Mouse (Mus musculus): ENCODE data around the gene Stat4. TPM values are rescaled to one million over a fixed set of nuclear protein-coding genes. Genes with fewer than 3 reads are reported as not detected.

The Stat4 gene
- polyA plus RNA-seq, 1 experiment, result not detected

DNA sequence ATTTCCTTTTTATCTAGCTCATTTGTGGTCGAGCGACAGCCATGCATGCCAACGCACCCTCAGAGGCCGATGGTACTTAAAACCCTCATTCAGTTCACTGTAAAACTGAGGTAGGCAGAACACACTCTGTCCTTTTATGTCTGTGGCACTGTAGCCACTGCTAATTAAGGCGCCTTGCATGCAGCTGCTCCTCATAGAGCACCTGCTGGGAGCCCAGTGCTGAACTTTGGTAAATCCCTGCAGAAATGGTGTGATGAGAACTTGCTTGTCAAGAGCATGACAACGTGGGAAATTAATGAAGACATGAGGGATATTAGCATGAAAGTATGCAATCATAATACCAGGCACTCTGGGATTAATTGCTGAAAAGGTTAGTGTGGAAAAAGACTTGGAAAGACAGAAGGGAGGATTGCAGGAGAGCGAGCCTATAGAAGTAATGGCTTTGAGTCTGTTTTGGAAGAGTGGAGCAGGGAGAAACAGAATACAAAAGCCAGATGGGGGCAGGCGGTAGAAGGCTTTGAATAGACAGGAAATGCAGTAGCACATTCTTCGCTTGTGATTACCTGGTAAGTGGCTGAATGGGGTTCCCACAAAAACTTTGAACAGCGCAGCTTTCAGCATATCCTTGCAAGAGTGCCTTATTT lies 92.9 kb downstream of the Stat4 start:
- no peaks in the 10 kb centered on the region for H3K9me3 ChIP-seq (ENCODE audit: control insufficient read depth, low read length)

DNA sequence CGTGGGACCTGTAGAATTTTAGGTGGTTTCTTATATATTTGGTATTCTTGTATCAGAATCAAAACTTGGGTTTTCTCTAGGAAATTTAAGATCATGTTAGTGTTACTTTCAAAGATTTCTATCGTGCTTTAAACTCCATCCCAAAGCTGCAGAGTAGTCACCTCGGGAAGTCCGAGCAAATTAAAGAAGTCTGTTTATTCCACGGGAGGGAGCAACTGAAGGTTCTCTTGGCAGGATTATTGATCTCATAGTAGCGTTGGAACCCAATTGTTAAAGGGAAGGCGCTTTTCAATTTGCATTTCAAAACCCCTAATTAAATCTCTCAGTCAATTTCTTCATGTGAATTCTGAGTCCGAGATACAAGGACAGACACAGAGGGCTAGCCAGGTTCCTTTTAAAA lies 93.4 kb downstream of the Stat4 start:
- TF ChIP-seq GATA1 (IDR thresholded peaks at IDR 0.05; ENCODE audit: low read length), result no peak
- TF ChIP-seq TAL1 (IDR thresholded peaks at IDR 0.05; ENCODE audit: low read length), result no peak
- H3K27me3 ChIP-seq (ENCODE audit: control insufficient read depth), result no peaks in the 10 kb centered on the region
- H3K4me3 ChIP-seq (replicated peaks), result no peak overlapping the region
- H3K4me1 ChIP-seq (ENCODE audit: control insufficient read depth), result no peaks in the 10 kb centered on the region
- no peaks in the 10 kb centered on the region for H3K36me3 ChIP-seq (ENCODE audit: control insufficient read depth)
- H3K9me3 ChIP-seq (ENCODE audit: control insufficient read depth, low read length), result no peaks in the 10 kb centered on the region

More for the DNA sequence above, 92.9 kb downstream of the Stat4 start:
- TF ChIP-seq GATA1 (IDR thresholded peaks at IDR 0.05; ENCODE audit: low read length) (no peak), TAL1 (IDR thresholded peaks at IDR 0.05; ENCODE audit: low read length) (no peak)
- Histone ChIP-seq H3K4me3 (replicated peaks) (no peak overlapping the region), H3K27me3 (ENCODE audit: control insufficient read depth) (no peaks in the 10 kb centered on the region), H3K36me3 (ENCODE audit: control insufficient read depth) (no peaks in the 10 kb centered on the region), H3K4me1 (ENCODE audit: control insufficient read depth) (no peaks in the 10 kb centered on the region)

DNA sequence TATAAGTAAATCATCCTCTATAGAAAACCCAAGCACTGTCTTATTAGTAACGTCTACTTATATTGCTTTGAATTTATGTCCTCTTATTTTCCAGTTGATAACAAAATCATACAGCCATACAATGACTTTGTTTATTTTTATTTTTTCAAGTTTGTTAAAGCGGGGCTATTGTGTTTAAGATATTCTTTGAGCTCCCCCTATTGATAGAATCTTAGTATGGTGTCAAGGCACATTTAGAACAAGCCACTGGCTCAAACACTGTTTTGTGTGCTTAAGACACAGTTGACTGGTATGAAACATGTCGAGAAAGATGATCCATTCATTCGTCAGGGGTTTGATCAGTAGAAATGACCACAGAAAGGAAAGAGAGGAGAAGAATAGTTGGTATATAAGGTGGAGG lies 99.3 kb downstream of the Stat4 start:
- Histone ChIP-seq H3K9me3 (ENCODE audit: control insufficient read depth, low read length) (no peaks in the 10 kb centered on the region), H3K4me1 (ENCODE audit: control insufficient read depth) (no peaks in the 10 kb centered on the region), H3K36me3 (ENCODE audit: control insufficient read depth) (no peaks in the 10 kb centered on the region), H3K4me3 (replicated peaks) (no peak overlapping the region), H3K27me3 (ENCODE audit: control insufficient read depth) (no peaks in the 10 kb centered on the region)
- TF ChIP-seq GATA1 (IDR thresholded peaks at IDR 0.05; ENCODE audit: low read length) (no peak), TAL1 (IDR thresholded peaks at IDR 0.05; ENCODE audit: low read length) (no peak)

DNA sequence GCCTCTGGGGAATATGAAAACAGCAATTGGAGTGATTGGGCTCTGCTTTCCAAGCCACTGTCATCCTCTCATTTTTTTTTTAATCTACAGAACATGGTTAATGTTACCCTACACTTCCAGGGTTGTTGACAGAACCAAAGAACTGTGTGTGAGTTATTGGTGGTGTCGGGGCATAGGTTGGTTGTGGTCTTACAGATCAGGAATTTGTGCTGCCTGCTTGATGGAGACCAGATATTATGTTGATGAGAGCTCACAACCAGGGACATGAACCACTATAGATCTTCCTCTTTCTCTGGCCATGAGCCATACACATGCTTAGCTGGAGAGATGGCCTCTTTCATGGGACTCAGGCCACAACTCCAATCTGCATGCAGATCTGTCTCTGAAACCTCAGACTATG lies 100.2 kb downstream of the Stat4 start:
- H3K4me3 ChIP-seq (replicated peaks), result no peak overlapping the region
- H3K27me3 ChIP-seq (ENCODE audit: control insufficient read depth), result no peaks in the 10 kb centered on the region
- no peaks in the 10 kb centered on the region for H3K9me3 ChIP-seq (ENCODE audit: control insufficient read depth, low read length)
- no peaks in the 10 kb centered on the region for H3K36me3 ChIP-seq (ENCODE audit: control insufficient read depth)
- H3K4me1 ChIP-seq (ENCODE audit: control insufficient read depth), result no peaks in the 10 kb centered on the region
- TF ChIP-seq TAL1 (IDR thresholded peaks at IDR 0.05; ENCODE audit: low read length) (no peak), GATA1 (IDR thresholded peaks at IDR 0.05; ENCODE audit: low read length) (no peak)

DNA sequence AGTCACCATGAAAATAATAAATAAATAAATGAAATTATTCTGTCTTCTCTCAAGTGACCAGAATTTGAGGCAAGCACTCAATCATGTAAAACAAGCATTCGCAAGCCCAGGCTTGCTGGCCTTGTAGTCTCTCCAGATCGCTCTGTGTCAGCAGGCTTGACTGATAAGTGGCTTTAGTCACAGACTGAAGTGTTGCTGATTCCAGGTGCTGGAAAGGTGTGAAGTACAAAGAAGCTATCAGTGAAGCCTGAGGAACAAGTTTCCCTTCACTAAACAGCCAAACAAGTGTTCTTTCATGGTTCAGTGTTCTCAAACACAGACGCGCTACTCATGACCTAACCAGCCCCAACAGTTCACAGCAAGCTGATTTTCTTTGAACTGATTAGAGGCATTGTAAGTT lies 101.7 kb downstream of the Stat4 start:
- TF ChIP-seq GATA1 (IDR thresholded peaks at IDR 0.05; ENCODE audit: low read length) (no peak), TAL1 (IDR thresholded peaks at IDR 0.05; ENCODE audit: low read length) (no peak)
- Histone ChIP-seq H3K4me3 (replicated peaks) (no peak overlapping the region), H3K9me3 (ENCODE audit: control insufficient read depth, low read length) (no peaks in the 10 kb centered on the region), H3K36me3 (ENCODE audit: control insufficient read depth) (no peaks in the 10 kb centered on the region), H3K27me3 (ENCODE audit: control insufficient read depth) (no peaks in the 10 kb centered on the region), H3K4me1 (ENCODE audit: control insufficient read depth) (no peaks in the 10 kb centered on the region)

DNA sequence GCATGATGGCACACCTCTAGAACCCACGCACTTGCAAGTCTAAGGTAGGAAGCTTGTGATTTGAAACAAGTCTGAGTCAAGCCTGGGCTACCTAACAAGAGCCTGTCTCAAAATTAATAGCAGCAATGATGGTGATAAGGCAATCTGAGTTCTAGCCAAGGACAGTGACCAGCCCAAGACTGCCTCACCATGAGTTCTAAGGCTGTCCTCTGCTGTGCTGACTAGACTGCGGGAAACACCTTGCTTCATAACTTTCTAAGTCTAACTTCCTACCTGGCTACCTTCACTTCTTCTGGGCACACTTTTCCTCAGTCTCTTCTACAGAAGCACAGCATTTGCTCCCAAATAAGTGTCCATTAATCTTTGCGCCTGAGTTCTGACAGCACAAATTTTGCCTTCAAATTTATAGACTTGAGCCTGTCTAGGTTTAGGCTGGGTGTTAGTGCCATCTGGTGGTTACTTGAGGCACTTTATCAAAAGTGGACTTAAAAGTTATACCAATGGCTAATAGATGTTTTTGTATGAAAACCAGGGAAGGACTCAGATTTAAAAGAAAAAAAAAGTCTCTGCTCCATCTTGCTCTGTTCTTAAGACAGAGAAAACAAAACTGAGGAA lies 111.8 kb downstream of the Stat4 start:
- H3K27me3 ChIP-seq (ENCODE audit: control insufficient read depth), result no peaks in the 10 kb centered on the region
- H3K4me3 ChIP-seq (replicated peaks), result no peak overlapping the region
- H3K9me3 ChIP-seq (ENCODE audit: control insufficient read depth, low read length), result no peaks in the 10 kb centered on the region
- TF ChIP-seq GATA1 (IDR thresholded peaks at IDR 0.05; ENCODE audit: low read length), result no peak
- H3K4me1 ChIP-seq (ENCODE audit: control insufficient read depth), result no peaks in the 10 kb centered on the region
- no peaks in the 10 kb centered on the region for H3K36me3 ChIP-seq (ENCODE audit: control insufficient read depth)

DNA sequence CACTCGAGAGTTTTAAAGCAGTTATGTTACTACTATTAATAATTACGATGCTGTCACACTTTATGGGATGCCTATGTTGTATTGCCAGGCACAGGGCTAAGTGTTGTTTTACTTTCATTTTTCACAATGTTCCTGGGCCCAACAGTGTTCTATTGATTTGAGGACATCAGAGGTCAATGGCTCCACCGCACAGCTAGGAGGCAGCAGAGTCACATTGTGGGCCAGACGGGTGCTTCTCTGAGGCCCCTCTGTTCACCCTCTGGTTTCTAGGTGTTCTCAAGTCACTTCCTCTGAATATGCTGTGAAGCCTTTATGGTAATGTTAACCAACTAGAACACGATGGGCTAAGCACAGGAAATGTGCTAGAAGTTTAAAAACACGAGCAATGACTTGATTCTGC lies 113.5 kb downstream of the Stat4 start:
- H3K27me3 ChIP-seq (ENCODE audit: control insufficient read depth), result no peaks in the 10 kb centered on the region
- TF ChIP-seq TAL1 (IDR thresholded peaks at IDR 0.05; ENCODE audit: low read length) (no peak), GATA1 (IDR thresholded peaks at IDR 0.05; ENCODE audit: low read length) (no peak)
- no peaks in the 10 kb centered on the region for H3K36me3 ChIP-seq (ENCODE audit: control insufficient read depth)
- no peaks in the 10 kb centered on the region for H3K9me3 ChIP-seq (ENCODE audit: control insufficient read depth, low read length)
- no peaks in the 10 kb centered on the region for H3K4me1 ChIP-seq (ENCODE audit: control insufficient read depth)
- H3K4me3 ChIP-seq (replicated peaks), result no peak overlapping the region

DNA sequence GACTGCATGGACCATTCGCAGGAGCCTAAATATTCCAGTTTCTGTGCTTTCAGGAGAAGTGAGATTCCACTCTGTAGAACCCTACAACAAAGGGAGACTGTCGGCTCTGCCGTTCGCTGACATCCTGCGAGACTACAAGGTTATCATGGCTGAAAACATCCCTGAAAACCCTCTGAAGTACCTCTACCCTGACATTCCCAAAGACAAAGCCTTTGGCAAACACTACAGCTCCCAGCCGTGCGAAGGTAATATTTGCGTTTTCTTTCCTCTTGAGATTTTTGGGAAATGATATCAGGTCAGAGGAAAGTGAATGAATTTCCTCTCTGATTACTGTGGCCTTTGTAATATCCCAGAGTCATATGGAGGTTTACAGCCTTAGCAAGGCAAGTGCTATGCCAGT lies 115.8 kb downstream of the Stat4 start:
- no peak for TF ChIP-seq GATA1 (IDR thresholded peaks at IDR 0.05; ENCODE audit: low read length)
- TF ChIP-seq TAL1 (IDR thresholded peaks at IDR 0.05; ENCODE audit: low read length), result no peak
- Histone ChIP-seq H3K36me3 (ENCODE audit: control insufficient read depth) (no peaks in the 10 kb centered on the region), H3K9me3 (ENCODE audit: control insufficient read depth, low read length) (no peaks in the 10 kb centered on the region), H3K4me3 (replicated peaks) (no peak overlapping the region), H3K27me3 (ENCODE audit: control insufficient read depth) (no peaks in the 10 kb centered on the region), H3K4me1 (ENCODE audit: control insufficient read depth) (no peaks in the 10 kb centered on the region)

DNA sequence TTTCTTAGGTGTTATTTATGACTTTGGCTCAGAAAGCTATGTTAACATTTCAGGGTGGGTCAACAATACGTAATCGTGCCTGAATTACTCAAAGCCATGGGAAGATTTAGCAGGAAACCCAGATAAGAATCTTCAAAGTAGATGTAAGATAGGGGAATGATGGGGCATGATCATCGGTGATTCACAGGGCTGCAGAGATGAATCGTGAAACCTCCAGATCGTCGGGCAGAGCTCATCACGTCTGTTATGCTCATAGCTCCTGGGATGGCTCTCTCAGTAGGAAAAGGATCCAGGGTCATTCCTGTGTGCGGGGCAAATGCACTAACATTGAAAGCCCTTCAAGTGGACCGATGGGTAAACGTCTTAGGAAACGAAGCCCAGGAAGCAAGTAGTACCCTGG lies 120.3 kb downstream of the Stat4 start:
- no peak for TF ChIP-seq TAL1 (IDR thresholded peaks at IDR 0.05; ENCODE audit: low read length)
- TF ChIP-seq GATA1 (IDR thresholded peaks at IDR 0.05; ENCODE audit: low read length), result no peak
- Histone ChIP-seq H3K4me1 (ENCODE audit: control insufficient read depth) (no peaks in the 10 kb centered on the region), H3K36me3 (ENCODE audit: control insufficient read depth) (no peaks in the 10 kb centered on the region), H3K27me3 (ENCODE audit: control insufficient read depth) (no peaks in the 10 kb centered on the region), H3K9me3 (ENCODE audit: control insufficient read depth, low read length) (no peaks in the 10 kb centered on the region), H3K4me3 (replicated peaks) (no peak overlapping the region)

DNA sequence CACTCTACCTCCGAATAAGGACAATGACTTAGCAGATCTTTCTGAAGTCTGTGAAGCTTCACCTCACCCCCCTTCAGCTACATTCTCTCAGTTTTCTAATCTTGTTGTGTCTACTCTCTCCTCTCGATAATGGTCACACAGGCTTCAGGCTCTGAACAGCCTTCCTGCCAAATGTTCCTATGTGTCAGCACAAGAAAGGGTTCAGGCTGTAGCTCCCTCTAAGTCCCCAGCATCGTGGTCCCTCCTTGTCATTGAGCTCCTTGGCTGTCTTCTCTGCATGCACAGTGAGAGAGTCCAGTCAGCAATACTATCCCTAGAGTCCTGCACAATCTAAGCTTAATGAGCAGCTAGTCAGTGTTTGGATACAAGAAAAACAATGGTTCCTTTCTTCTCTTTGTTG lies 124.3 kb downstream of the Stat4 start:
- Histone ChIP-seq H3K27me3 (ENCODE audit: control insufficient read depth) (no peaks in the 10 kb centered on the region), H3K36me3 (ENCODE audit: control insufficient read depth) (no peaks in the 10 kb centered on the region), H3K4me3 (replicated peaks) (no peak overlapping the region), H3K4me1 (ENCODE audit: control insufficient read depth) (peaks cover 12% of the 10 kb centered on the region), H3K9me3 (ENCODE audit: control insufficient read depth, low read length) (no peaks in the 10 kb centered on the region)
- TF ChIP-seq GATA1 (IDR thresholded peaks at IDR 0.05; ENCODE audit: low read length) (no peak), TAL1 (IDR thresholded peaks at IDR 0.05; ENCODE audit: low read length) (no peak)

Measured in erythroblast, embryonic 14.5 days (primary cell).